Mouse (Mus musculus): ENCODE data around the gene Lipk. TPM values are rescaled to one million over a fixed set of nuclear protein-coding genes. Genes with fewer than 3 reads are reported as not detected.

The Lipk gene
- polyA plus RNA-seq, 1 experiment from 2014 or later = 0.21 TPM

GRCm38 (mm10) chr19:34066779-34067472 is 58.8 kb downstream of the Lipk start, which contains the start of gene Lipn:
Gene Lipn (plus strand): TSS chr19:34067358.
- H3K9me3 ChIP-seq = no peaks in the 10 kb centered on the region
- WGBS = 87% methylated on average over 9 of the region's 9 CpGs
- ATAC-seq (ENCODE audit: insufficient number of reproducible peaks, insufficient read depth, low FRiP score, low TSS enrichment, low read depth) = no peak
- H3K4me3 ChIP-seq = no peak within 1 kb of the TSS
- H3K4me1 ChIP-seq = no peaks in the 10 kb centered on the region
- no peaks in the 10 kb centered on the region for H3K27me3 ChIP-seq
- H3K4me2 ChIP-seq = no peak within 1 kb of the TSS
- no peak within 1 kb of the TSS for H3K9ac ChIP-seq
- H3K36me3 ChIP-seq = no peaks in the 10 kb centered on the region
- H3K27ac ChIP-seq = no peak within 1 kb of the TSS

- Histone ChIP-seq H3K4me2 (no peak overlapping the region), H3K4me3 (no peak overlapping the region), H3K4me1 (no peaks in the 10 kb centered on the region), H3K27me3 (no peaks in the 10 kb centered on the region), H3K27ac (no peak overlapping the region), H3K9ac (no peak overlapping the region), H3K36me3 (no peaks in the 10 kb centered on the region), H3K9me3 (no peaks in the 10 kb centered on the region)
- ATAC-seq (ENCODE audit: insufficient number of reproducible peaks, insufficient read depth, low FRiP score, low TSS enrichment, low read depth) = no peak
Measured at GRCm38 (mm10) chr19:34074239-34074638, 66.1 kb downstream of the Lipk start.

DNA sequence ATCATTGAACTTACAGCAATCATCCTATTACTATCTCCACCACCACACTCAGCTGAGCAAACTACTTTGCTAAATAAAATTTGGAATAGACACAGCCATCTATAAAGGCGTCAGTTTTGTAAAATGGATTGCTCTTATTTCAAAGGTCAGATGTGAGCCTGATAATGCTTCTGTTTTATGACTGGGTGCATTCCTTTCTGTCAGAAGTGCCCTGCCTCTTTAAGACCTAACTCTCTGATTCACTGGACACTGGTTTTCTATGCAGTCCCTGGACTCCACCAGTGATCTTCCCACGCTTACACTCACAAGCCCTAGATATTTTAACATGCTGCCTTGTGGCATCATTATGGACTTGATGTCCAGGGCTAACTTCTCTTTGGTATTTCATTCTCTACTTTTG is 70.0 kb downstream of the Lipk start:
- H3K4me2 ChIP-seq = no peak overlapping the region
- no peaks in the 10 kb centered on the region for H3K4me1 ChIP-seq
- no peaks in the 10 kb centered on the region for H3K36me3 ChIP-seq
- no peak for ATAC-seq (ENCODE audit: insufficient number of reproducible peaks, insufficient read depth, low FRiP score, low TSS enrichment, low read depth)
- H3K9me3 ChIP-seq = no peaks in the 10 kb centered on the region
- 76% methylated on average over 2 of the region's 2 CpGs for WGBS
- H3K9ac ChIP-seq = no peak overlapping the region
- no peak overlapping the region for H3K27ac ChIP-seq
- no peak overlapping the region for H3K4me3 ChIP-seq
- H3K27me3 ChIP-seq = no peaks in the 10 kb centered on the region

GRCm38 (mm10) chr19:34089011-34089680 is 81.1 kb downstream of the Lipk start:
- WGBS = 80% methylated on average over 3 of the region's 3 CpGs
- H3K36me3 ChIP-seq = no peaks in the 10 kb centered on the region
- no peaks in the 10 kb centered on the region for H3K27me3 ChIP-seq
- no peak overlapping the region for H3K4me2 ChIP-seq
- H3K27ac ChIP-seq = no peak overlapping the region
- no peak overlapping the region for H3K4me3 ChIP-seq
- H3K9ac ChIP-seq = no peak overlapping the region
- no peaks in the 10 kb centered on the region for H3K9me3 ChIP-seq
- no peaks in the 10 kb centered on the region for H3K4me1 ChIP-seq
- no peak for ATAC-seq (ENCODE audit: insufficient number of reproducible peaks, insufficient read depth, low FRiP score, low TSS enrichment, low read depth)

DNA sequence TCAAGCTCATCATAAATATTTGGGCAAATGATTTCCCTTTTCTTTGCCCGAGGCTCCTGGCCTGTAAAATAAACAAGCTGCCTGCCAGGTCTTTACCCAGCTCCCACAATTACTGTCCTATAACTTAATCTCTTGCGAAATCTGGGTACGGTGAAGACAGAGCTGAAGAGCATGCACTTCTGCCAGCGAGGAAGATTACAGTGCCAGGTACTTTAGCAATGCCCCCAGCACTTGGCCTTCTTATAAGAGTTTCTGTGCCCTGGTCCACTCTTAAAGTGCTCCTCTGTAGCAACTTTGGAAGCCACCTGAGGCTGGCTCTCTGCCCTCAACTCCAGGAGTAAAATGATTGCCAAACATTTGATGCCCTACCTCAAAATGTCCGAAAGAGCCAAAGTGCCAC is 87.3 kb downstream of the Lipk start:
- H3K4me1 ChIP-seq = no peaks in the 10 kb centered on the region
- WGBS = 75% methylated on average over 5 of the region's 5 CpGs

GRCm38 (mm10) chr19:34096228-34096627 is 88.1 kb downstream of the Lipk start:
- H3K9me3 ChIP-seq = no peaks in the 10 kb centered on the region
- no peak overlapping the region for H3K27ac ChIP-seq
- ATAC-seq (ENCODE audit: insufficient number of reproducible peaks, insufficient read depth, low FRiP score, low TSS enrichment, low read depth) = no peak
- H3K9ac ChIP-seq = no peak overlapping the region
- no peaks in the 10 kb centered on the region for H3K4me1 ChIP-seq
- H3K4me3 ChIP-seq = no peak overlapping the region
- WGBS = 44% methylated on average over 1 of the region's 1 CpGs
- H3K36me3 ChIP-seq = no peaks in the 10 kb centered on the region
- no peak overlapping the region for H3K4me2 ChIP-seq
- H3K27me3 ChIP-seq = no peaks in the 10 kb centered on the region

More for the DNA sequence above, 87.3 kb downstream of the Lipk start:
- no peaks in the 10 kb centered on the region for H3K9me3 ChIP-seq
- H3K4me2 ChIP-seq = no peak overlapping the region
- H3K27me3 ChIP-seq = no peaks in the 10 kb centered on the region
- H3K36me3 ChIP-seq = no peaks in the 10 kb centered on the region
- no peak overlapping the region for H3K9ac ChIP-seq
- no peak overlapping the region for H3K4me3 ChIP-seq
- H3K27ac ChIP-seq = no peak overlapping the region
- no peak for ATAC-seq (ENCODE audit: insufficient number of reproducible peaks, insufficient read depth, low FRiP score, low TSS enrichment, low read depth)

Small RNAs within 50 kb of the gene (microRNA-seq; reads per million reads assigned to microRNA genes)
- gene Gm23334 = not detected

Other genes with a start within 250 kb of the Lipk start
- gene Lipo3, start 246.3 kb upstream of the Lipk start, polyA plus RNA-seq (2015; fragmentation: Nextera tagmentation; extraction: Ambion mirVana) = 10.8 and 11.5 TPM in 2 replicates
- gene Lipo1, start 220.8 kb upstream of the Lipk start, polyA plus RNA-seq (2015; fragmentation: Nextera tagmentation; extraction: Ambion mirVana) = not detected in 2 replicates
- not detected in 2 replicates for gene Lipf, start 47.1 kb upstream of the Lipk start, polyA plus RNA-seq (2015; fragmentation: Nextera tagmentation; extraction: Ambion mirVana)
- gene Lipn, start 59.1 kb downstream of the Lipk start, polyA plus RNA-seq (2015; fragmentation: Nextera tagmentation; extraction: Ambion mirVana) = not detected in 2 replicates
- 3.4 and 3.8 TPM in 2 replicates for gene Lipm, start 92.6 kb downstream of the Lipk start, polyA plus RNA-seq (2015; fragmentation: Nextera tagmentation; extraction: Ambion mirVana)
- gene Ankrd22, start 157.8 kb downstream of the Lipk start, polyA plus RNA-seq (2015; fragmentation: Nextera tagmentation; extraction: Ambion mirVana) = 2.8 and 3.9 TPM in 2 replicates
- 13.2 and 13.7 TPM in 2 replicates for gene Stambpl1, start 183.9 kb downstream of the Lipk start, polyA plus RNA-seq (2015; fragmentation: Nextera tagmentation; extraction: Ambion mirVana)
- gene Acta2, start 247.3 kb downstream of the Lipk start, polyA plus RNA-seq (2015; fragmentation: Nextera tagmentation; extraction: Ambion mirVana) = 66.9 and 72.9 TPM in 2 replicates